Mouse (Mus musculus) liver, embryonic 14.5 days (tissue): ENCODE measurements around the gene Prdm16.

Source experiments
- CTCF ChIP-seq: IDR thresholded peaks from 2 replicates; pipeline ENCODE4 v1.5.1; 2016; ENCODE audit warnings: antibody characterized with exemption, low read depth, control low read depth
- EP300 ChIP-seq: IDR thresholded peaks from 2 replicates; pipeline ENCODE4 v1.6.1; 2016; ENCODE audit warnings: antibody characterized with exemption, low read depth

DNA sequence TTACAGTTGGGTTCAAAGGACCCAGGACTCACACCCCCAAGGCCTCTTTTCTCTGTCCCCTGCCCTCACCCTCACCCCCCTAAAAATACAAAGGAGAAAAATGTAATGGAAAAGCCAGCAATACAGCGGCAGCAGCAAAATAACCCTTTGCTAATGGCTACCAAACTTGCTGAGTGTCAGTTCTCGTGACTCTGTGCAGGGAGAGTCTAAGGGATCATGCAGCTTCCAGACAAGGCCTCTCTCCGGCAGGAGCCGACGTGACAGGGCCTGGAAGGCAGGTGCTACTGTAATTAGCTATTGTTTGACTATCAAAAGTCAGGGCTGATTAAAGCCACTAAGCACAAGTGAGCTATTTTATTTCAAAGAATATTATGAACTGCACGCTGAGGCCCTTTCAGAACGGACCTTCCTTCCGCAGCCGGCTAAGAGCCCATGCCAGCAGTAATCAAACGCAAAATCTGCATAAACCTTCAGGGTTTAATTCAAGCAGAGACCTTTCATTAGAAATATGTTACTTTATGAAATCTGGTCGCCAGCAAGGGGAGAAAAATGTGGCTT, 180.3 kb downstream of the Prdm16 start:
- TF ChIP-seq CTCF (no peak), EP300 (no peak)
